Mouse (Mus musculus) MEL (cell line): Measurements from ENCODE around the gene Telo2.

ENCODE experiments used
- CTCF ChIP-seq, 3 experiments: IDR thresholded peaks in 2 of 3; conservative IDR thresholded peaks in 1 of 3; 2 replicates each; pipeline ENCODE4 v1.5.1; 2011 to 2012; ENCODE audit warnings: low read length in 3 of 3, low read depth in 2 of 3, mild to moderate bottlenecking in 2 of 3, improper control_type of control experiment in 1 of 3, inconsistent platforms in 1 of 3, mixed read lengths in 1 of 3, moderate library complexity in 1 of 3; ENCODE audit not compliant: control insufficient read depth in 1 of 3, insufficient read depth in 1 of 3, poor library complexity in 1 of 3, severe bottlenecking in 1 of 3
- GATA1 ChIP-seq: IDR thresholded peaks from 2 replicates; pipeline ENCODE4 v1.6.1; 2011; ENCODE audit warnings: low read depth, low read length, improper control_type of control experiment
- KAT2A ChIP-seq: conservative IDR thresholded peaks from 2 replicates; pipeline ENCODE4 v1.6.1; 2012; ENCODE audit warnings: low read depth, low read length, improper control_type of control experiment, inconsistent platforms
- MAFK ChIP-seq: IDR thresholded peaks from 2 replicates; pipeline ENCODE4 v1.6.1; 2011; ENCODE audit warnings: low read depth, mild to moderate bottlenecking, low read length, improper control_type of control experiment, borderline replicate concordance
- MAX ChIP-seq: IDR thresholded peaks from 2 replicates; pipeline ENCODE4 v1.6.1; 2011; ENCODE audit warnings: low read length, improper control_type of control experiment
- SMC3 ChIP-seq: IDR thresholded peaks from 2 replicates; pipeline ENCODE4 v1.6.1; 2011; ENCODE audit warnings: low read depth, low read length, improper control_type of control experiment
- TBP ChIP-seq: IDR thresholded peaks from 2 replicates; pipeline ENCODE4 v1.8.0; 2011; ENCODE audit warnings: low read depth, low read length, improper control_type of control experiment
- TCF12 ChIP-seq: IDR thresholded peaks from 2 replicates; pipeline ENCODE4 v1.6.1; 2014; ENCODE audit warnings: low read depth, mild to moderate bottlenecking, inconsistent platforms, low read length, improper control_type of control experiment, moderate library complexity
- ZC3H11A ChIP-seq: IDR thresholded peaks from 2 replicates; pipeline ENCODE4 v1.6.1; 2012; ENCODE audit warnings: low read depth, mild to moderate bottlenecking, inconsistent platforms, low read length, improper control_type of control experiment
- ZMIZ1 ChIP-seq: IDR thresholded peaks from 2 replicates; pipeline ENCODE4 v1.6.1; 2012; ENCODE audit warnings: low read depth, mild to moderate bottlenecking, inconsistent platforms, low read length, improper control_type of control experiment, moderate library complexity

GRCm38 (mm10) chr17:25112423-25112810 is 3.4 kb downstream of the Telo2 start:
- TF ChIP-seq TBP (no peak), KAT2A (no peak), ZMIZ1 (no peak), ZC3H11A (no peak), SMC3 (no peak), CTCF (IDR thresholded peaks at IDR 0.05 in 2 of 3, conservative IDR thresholded peaks at IDR 0.05 in 1 of 3; ENCODE audit: control insufficient read depth in 1 of 3, insufficient read depth in 1 of 3, low read depth in 2 of 3, low read length in 3 of 3, poor library complexity in 1 of 3, severe bottlenecking in 1 of 3) (no peak), GATA1 (no peak), MAFK (no peak), MAX (no peak), TCF12 (no peak)
